Mouse (Mus musculus) forebrain, embryonic 13.5 days (tissue): ENCODE results near the gene Mybbp1a. TPM values are rescaled to one million over a fixed set of nuclear protein-coding genes. Genes with fewer than 3 reads are reported as not detected.
A peak's percentile ranks its signal among the peaks of the same experiment; 100 is the strongest.

ENCODE experiments used
- ATAC-seq: fragments of 200-750 bp; cut with Nextera tagmentation; 2 replicates; pipeline ENCODE4 v1.8.0; 2017
- H3K27ac ChIP-seq: fragments of 300-500 bp; sonication (generic); 2 replicates; pipeline ENCODE4 v1.5.1; 2015; ENCODE audit warnings: inconsistent platforms, mild to moderate bottlenecking, moderate library complexity
- H3K27me3 ChIP-seq: fragments of 300-500 bp; sonication (generic); 2 replicates; pipeline ENCODE4 v1.6.1; 2015; ENCODE audit warnings: mild to moderate bottlenecking, inconsistent platforms
- H3K36me3 ChIP-seq: fragments of 300-500 bp; sonication (generic); 2 replicates; pipeline ENCODE4 v1.6.1; 2015; ENCODE audit warnings: mild to moderate bottlenecking, inconsistent platforms; ENCODE audit not compliant: poor library complexity, severe bottlenecking
- H3K4me1 ChIP-seq: fragments of 300-500 bp; sonication (generic); 2 replicates; pipeline ENCODE4 v1.6.1; 2015; ENCODE audit warnings: inconsistent platforms
- H3K4me2 ChIP-seq: fragments of 300-500 bp; sonication (generic); 2 replicates; pipeline ENCODE4 v1.6.1; 2015; ENCODE audit warnings: inconsistent platforms, mild to moderate bottlenecking, moderate library complexity
- H3K4me3 ChIP-seq: fragments of 300-500 bp; sonication (generic); 2 replicates; pipeline ENCODE4 v1.5.1; 2015; ENCODE audit warnings: mild to moderate bottlenecking, inconsistent platforms
- H3K9ac ChIP-seq: fragments of 300-500 bp; sonication (generic); 2 replicates; pipeline ENCODE4 v1.6.1; 2015; ENCODE audit warnings: mild to moderate bottlenecking, inconsistent platforms
- H3K9me3 ChIP-seq: fragments of 300-500 bp; sonication (generic); replicated peaks from 2 replicates; pipeline ENCODE4 v1.6.1; 2016; ENCODE audit warnings: inconsistent platforms
- WGBS: fragments of 180-500 bp; shearing (Covaris S2); methylation state at CpG from one replicate; pipeline ENCODE4 v1.1.7; 2015; 5-methylcytosine and 5-hydroxymethylcytosine counted together
- polyA plus RNA-seq: library from polyadenylated mRNA; unstranded; fragments of >200 nt; fragmentation: Nextera tagmentation; extraction: Ambion mirVana; gene quantifications from 2 replicates; pipeline ENCODE4 v1.2.1, GENCODE M21; 2015

The Mybbp1a gene
- polyA plus RNA-seq, 1 experiment from 2014 or later, result 111 TPM

DNA sequence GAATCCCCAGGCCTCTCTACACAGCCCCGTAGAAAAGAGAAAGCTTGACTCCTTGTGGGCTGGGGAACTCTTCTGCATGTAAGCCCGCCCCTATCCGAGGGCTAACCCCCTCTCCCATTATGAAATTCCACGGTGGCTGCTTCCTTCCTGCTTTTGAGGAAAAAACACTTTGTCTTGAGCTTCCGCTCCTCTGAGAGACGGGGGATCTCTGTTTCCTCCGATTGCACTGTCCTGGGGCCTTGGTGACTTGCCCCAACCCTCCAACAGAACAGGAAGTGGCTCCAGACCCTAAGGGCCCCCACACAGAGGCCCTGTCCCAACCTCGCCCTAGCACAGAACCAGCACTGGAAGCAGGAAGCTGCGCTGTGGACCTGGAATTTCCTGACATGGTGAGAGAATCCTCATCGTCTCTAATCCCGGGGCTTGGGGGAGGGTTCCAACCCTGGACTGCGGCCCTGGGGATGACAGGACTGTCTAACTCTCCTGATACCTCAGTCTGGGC lies 16.9 kb downstream of the Mybbp1a start:
- Histone ChIP-seq H3K9ac (no peak overlapping the region), H3K4me2 (no peak overlapping the region), H3K36me3 (peaks cover 14% of the 10 kb centered on the region; the same call in 1 of the 2 replicates), H3K27ac (no peak overlapping the region), H3K9me3 (no peaks in the 10 kb centered on the region), H3K27me3 (no peaks in the 10 kb centered on the region), H3K4me1 (0 out of 2 replicates have a peak, but pooled peaks cover 9% of the 10 kb centered on the region), H3K4me3 (no peak overlapping the region)
- WGBS, result 84% methylated on average over 12 of the region's 12 CpGs
- ATAC-seq, result no peak

DNA sequence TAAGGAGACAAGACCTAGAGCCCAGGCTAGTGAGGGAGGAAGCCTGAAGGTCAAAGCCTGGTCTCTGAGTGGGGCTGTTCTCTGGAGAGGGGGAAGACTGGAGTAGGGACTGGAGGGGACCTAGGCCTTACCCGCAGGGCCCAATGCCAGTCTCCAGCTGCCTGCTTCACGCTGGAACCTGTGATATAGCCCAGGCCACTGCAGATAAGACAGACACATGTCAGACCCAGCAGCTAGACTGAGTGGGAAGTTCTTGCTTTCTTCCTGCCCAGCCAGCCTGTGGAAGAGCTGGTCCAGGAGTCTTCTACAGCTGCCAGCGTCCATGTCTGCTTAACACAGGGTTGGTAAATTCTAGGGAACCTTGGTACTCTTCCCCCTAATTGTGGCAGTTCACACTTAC lies 17.3 kb downstream of the Mybbp1a start:
- H3K9me3 ChIP-seq, result no peaks in the 10 kb centered on the region
- H3K4me3 ChIP-seq, result no peak overlapping the region
- ATAC-seq, result no peak
- H3K36me3 ChIP-seq, result peaks cover 15% of the 10 kb centered on the region; the same call in 1 of the 2 replicates
- H3K4me2 ChIP-seq, result no peak overlapping the region
- no peaks in the 10 kb centered on the region for H3K27me3 ChIP-seq
- no peak overlapping the region for H3K27ac ChIP-seq
- WGBS, result 90% methylated on average over 3 of the region's 3 CpGs
- no peak overlapping the region for H3K9ac ChIP-seq
- H3K4me1 ChIP-seq, result 0 out of 2 replicates have a peak, but pooled peaks cover 9% of the 10 kb centered on the region

DNA sequence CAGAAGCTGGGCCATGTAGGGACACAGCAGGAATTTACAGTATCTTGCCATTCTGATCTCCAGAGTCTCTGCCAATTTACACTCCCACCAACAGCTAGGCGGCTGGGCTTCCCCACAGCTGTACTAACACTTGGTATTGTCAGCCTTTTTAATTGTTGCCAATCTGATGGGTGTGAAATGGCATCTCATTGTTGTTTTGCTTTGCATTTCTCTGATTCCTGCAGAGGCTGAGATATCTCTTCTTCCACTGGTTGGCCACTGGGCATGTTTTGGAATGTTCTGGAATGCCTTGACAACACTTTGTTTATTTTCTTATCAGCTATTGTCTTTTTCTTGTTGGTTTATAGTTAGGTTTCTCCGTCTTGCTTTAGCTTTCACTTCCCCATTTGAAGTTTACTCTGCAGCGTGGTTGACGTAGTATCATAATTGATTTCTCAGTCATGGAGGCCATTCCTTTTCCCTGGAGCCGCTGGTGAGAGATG lies 20.4 kb downstream of the Mybbp1a start:
- Histone ChIP-seq H3K9me3 (no peaks in the 10 kb centered on the region), H3K36me3 (peaks cover 4% of the 10 kb centered on the region; the same call in 1 of the 2 replicates), H3K4me3 (no peak overlapping the region), H3K9ac (no peak overlapping the region), H3K27ac (no peak overlapping the region), H3K4me2 (no peak overlapping the region), H3K4me1 (0 out of 2 replicates have a peak, but pooled peaks cover 3% of the 10 kb centered on the region), H3K27me3 (no peaks in the 10 kb centered on the region)
- WGBS, result 71% methylated on average over 5 of the region's 5 CpGs
- no peak for ATAC-seq

DNA sequence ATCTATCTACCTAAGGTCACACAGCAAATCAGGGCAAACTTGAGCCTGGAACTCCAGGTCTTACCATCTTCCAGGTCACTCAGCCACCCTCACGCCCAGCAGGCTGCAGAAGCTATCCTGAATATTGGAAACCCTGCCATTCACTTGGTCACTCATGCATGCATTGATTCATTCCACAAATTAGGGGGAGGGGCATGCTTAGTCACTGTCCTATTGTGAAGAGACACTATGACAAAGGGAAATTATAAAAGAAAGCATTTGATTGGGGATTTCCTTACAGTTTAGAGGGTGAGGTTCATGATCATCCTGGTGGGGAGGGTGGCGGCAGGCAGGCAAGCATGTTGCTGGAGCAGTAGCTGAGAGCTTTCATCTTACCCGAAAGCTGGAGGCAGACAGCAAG lies 23.7 kb downstream of the Mybbp1a start:
- Histone ChIP-seq H3K9ac (no peak overlapping the region), H3K27me3 (no peaks in the 10 kb centered on the region), H3K4me3 (no peak overlapping the region), H3K27ac (no peak overlapping the region), H3K36me3 (0 out of 2 replicates have a peak, but pooled peaks cover 3% of the 10 kb centered on the region), H3K4me2 (no peak overlapping the region), H3K4me1 (peaks cover 13% of the 10 kb centered on the region), H3K9me3 (no peaks in the 10 kb centered on the region)
- 44% methylated on average over 3 of the region's 3 CpGs for WGBS
- ATAC-seq, result no peak

DNA sequence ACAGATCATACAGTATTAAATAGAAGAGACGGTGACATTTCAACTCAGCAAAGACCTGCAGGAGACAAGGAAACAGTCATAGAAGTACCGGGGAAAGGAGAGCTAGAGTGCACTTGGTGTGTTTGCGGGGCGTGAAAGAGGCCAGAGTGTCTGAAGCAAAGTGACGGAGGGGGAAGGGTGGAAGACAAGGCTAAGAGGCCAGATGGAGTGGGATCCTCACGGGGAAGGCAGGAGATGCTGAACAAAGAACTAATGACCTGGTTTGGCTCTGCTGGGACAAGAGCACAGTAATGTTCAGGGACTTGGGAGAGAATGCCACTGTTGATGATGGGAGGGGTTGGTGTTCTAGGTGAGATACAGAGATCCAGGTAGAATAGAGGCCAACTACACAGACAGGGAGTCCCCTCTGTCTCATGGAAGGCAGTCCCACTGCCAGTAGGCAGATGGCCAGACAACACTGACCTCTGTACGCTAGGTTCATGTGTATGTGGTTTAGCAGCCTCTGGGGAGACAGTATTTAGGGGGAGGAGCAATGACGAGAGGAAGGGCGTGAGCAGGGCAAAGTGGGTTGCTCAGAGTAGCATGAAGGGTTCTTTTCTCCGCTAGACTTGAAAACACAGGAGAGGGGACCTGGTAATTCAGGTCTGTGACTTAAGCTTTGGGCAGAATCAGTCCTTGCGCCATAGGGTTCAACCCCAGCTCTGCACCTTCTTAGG lies 25.0 kb downstream of the Mybbp1a start:
- no peaks in the 10 kb centered on the region for H3K9me3 ChIP-seq
- 0 out of 2 replicates have a peak, but pooled peaks cover 3% of the 10 kb centered on the region for H3K36me3 ChIP-seq
- ATAC-seq, result no peak
- no peak overlapping the region for H3K9ac ChIP-seq
- H3K4me3 ChIP-seq, result no peak overlapping the region
- no peak overlapping the region for H3K4me2 ChIP-seq
- H3K4me1 ChIP-seq, result peaks cover 14% of the 10 kb centered on the region
- no peak overlapping the region for H3K27ac ChIP-seq
- 80% methylated on average over 11 of the region's 11 CpGs for WGBS
- no peaks in the 10 kb centered on the region for H3K27me3 ChIP-seq

DNA sequence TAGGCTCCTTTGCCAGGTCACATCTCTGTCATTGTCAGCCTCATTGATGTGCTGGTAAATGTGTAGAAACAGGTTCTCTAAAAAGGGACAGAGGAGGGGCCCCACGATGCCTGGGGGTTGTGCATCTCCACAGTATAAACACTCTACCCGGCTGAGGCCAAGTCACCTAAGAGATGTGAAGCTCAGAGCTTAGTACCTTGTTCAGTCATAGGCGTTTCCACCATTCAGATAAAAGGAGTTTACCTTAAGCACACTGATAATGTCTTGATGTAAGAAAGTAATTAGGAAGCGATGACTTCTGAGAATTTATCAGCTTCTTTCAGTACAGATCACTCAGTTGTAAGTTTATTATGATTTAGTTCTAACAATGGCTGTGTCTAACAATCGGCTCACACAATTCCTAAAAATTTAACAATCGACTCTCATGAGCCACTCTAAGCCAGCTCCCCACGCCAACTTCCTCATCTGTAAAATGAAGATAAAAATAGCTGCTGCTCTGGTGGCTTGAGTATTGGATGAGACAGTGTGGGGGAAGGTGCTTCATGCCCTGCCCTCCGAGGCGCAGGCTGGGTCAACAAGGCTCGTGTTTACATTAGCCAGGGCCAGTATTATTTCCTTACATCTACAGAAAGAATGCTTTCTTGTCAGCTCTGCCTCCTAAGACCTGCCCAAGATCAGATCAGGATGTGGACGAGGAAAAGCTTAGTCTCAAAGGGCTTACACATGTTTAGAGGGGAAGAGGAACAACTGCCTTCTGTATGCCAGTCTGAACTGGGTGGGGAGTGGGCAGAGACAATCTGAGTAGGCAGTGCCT lies 25.7 kb downstream of the Mybbp1a start:
- Histone ChIP-seq H3K27me3 (no peaks in the 10 kb centered on the region), H3K36me3 (0 out of 2 replicates have a peak, but pooled peaks cover 3% of the 10 kb centered on the region), H3K4me2 (no peak overlapping the region), H3K9ac (no peak overlapping the region), H3K4me1 (peaks cover 14% of the 10 kb centered on the region), H3K27ac (no peak overlapping the region; the same call in 1 of the 2 replicates), H3K4me3 (no peak overlapping the region), H3K9me3 (no peaks in the 10 kb centered on the region)
- WGBS, result 71% methylated on average over 11 of the region's 11 CpGs
- no peak for ATAC-seq

DNA sequence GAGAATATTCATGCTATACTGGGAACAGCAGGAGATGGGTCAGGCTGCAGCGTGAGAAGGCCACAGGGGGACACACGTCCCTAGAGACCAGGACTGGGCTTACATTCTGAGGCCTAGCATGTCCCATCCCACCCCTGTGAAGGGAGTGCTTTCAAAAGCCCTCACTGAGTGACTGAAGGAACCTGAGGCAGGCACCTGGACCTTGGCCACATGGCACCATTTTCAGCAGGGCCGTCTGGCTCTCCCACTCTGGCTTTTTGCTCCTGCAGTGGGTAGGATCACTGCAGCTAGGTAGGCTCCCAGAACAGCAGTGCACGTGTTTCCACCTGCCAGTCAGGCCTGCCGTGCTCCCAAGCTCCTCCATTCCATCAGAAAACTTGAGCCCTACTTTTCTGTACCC lies 27.4 kb downstream of the Mybbp1a start:
- Histone ChIP-seq H3K27me3 (no peaks in the 10 kb centered on the region), H3K4me1 (peaks cover 14% of the 10 kb centered on the region), H3K9ac (no peak overlapping the region), H3K4me2 (no peak overlapping the region), H3K9me3 (no peaks in the 10 kb centered on the region), H3K36me3 (0 out of 2 replicates have a peak, but pooled peaks cover 4% of the 10 kb centered on the region), H3K4me3 (no peak overlapping the region), H3K27ac (no peak overlapping the region)
- ATAC-seq, result no peak
- WGBS, result 75% methylated on average over 5 of the region's 5 CpGs

DNA sequence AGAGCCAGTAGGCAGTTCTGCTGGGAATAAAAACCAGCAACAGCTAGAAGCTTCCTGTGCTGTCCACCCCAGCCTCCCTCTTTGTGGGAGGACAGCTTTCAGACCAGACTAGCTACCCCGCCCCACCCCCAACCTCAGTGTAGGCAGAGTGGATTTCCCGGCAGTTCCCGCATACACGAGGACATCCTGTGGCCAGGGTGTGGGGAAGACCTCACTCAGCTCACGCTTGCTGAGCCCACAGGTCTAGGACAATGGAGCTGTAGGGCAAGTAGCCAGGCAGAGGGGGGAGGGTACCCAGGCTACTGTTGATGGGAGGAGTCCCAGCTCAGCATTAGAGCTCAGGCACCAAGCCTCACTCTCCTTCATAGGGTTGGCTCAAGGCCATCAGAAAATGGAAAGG lies 28.1 kb downstream of the Mybbp1a start:
- Histone ChIP-seq H3K9me3 (no peaks in the 10 kb centered on the region), H3K9ac (no peak overlapping the region), H3K4me2 (no peak overlapping the region), H3K36me3 (peaks cover 4% of the 10 kb centered on the region; the same call in 1 of the 2 replicates), H3K27me3 (no peaks in the 10 kb centered on the region), H3K4me1 (peaks cover 14% of the 10 kb centered on the region), H3K4me3 (no peak overlapping the region), H3K27ac (no peak overlapping the region)
- peak; percentile 70 for ATAC-seq
- WGBS, result 19% methylated on average over 5 of the region's 5 CpGs

DNA sequence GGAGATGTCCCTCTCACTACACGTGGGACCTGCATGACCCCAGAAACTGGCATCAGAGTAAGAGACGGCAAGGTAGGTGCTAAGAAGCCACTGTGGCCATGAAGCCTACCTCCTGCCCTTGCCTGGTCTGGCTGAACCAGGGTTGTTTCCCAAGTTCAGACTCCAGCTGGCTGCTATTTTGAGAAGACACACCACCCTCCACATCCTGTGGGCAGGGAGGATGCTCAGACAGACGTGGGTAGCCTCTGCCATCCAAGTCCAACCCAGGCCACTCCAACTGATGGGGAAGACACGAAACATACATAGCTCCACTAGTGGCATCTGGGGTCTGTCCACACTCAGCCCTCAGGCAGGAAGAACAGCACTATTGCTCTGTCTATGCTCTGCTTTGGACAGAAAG lies 28.8 kb downstream of the Mybbp1a start:
- H3K4me2 ChIP-seq, result no peak overlapping the region
- H3K27ac ChIP-seq, result no peak overlapping the region
- no peak overlapping the region for H3K9ac ChIP-seq
- H3K27me3 ChIP-seq, result no peaks in the 10 kb centered on the region
- 73% methylated on average over 4 of the region's 4 CpGs for WGBS
- ATAC-seq, result no peak
- no peak overlapping the region for H3K4me3 ChIP-seq
- H3K4me1 ChIP-seq, result peaks cover 12% of the 10 kb centered on the region
- peaks cover 4% of the 10 kb centered on the region; the same call in 1 of the 2 replicates for H3K36me3 ChIP-seq
- no peaks in the 10 kb centered on the region for H3K9me3 ChIP-seq

DNA sequence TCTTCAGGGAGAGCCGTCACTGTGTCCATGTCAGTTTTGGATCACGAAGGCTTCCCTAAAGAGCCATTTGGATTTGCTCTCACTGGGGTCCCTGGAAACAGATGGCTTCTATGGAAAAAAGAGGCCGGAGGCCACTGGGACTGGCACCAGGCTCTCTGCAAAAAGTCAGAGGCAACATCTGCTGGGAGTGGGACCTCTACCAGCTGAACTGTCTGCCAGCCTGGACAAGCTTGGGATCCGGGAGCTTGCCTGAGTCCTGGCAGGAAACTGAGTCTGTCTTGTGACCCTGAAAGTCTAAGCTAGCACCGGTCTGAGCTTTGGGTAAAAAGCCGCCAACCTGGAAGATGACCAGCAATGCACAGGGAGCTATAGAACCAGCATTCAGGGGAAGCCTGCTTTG lies 30.2 kb downstream of the Mybbp1a start:
- H3K9ac ChIP-seq, result no peak overlapping the region
- peaks cover 4% of the 10 kb centered on the region; the same call in 1 of the 2 replicates for H3K36me3 ChIP-seq
- peaks cover 10% of the 10 kb centered on the region for H3K4me1 ChIP-seq
- H3K27ac ChIP-seq, result no peak overlapping the region
- WGBS, result 82% methylated on average over 6 of the region's 6 CpGs
- H3K4me3 ChIP-seq, result no peak overlapping the region
- no peaks in the 10 kb centered on the region for H3K27me3 ChIP-seq
- ATAC-seq, result no peak
- H3K9me3 ChIP-seq, result no peaks in the 10 kb centered on the region
- no peak overlapping the region for H3K4me2 ChIP-seq

DNA sequence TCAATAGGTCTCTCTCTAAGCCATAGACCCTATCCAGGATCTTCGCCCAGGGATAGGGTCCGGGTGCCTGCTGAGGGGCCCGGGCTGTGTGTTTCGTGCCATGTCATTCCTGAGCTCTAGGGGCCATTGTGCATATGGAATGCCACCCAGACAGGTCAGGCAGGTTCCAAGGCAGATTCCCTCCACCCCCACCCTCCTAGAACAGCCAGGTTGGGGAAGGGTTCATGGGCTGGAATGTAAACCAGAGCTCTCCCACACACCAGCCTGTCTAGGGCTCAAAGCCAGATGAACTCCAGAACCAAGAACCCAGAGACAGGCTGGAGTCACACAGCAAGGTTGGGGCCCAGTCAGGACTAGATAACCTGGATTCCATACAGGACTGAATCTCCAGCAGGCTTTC lies 32.4 kb downstream of the Mybbp1a start:
- 89% methylated on average over 4 of the region's 4 CpGs for WGBS
- H3K27ac ChIP-seq, result no peak overlapping the region
- H3K9ac ChIP-seq, result no peak overlapping the region
- H3K27me3 ChIP-seq, result no peaks in the 10 kb centered on the region
- no peaks in the 10 kb centered on the region for H3K9me3 ChIP-seq
- no peak overlapping the region for H3K4me3 ChIP-seq
- ATAC-seq, result no peak
- H3K4me2 ChIP-seq, result no peak overlapping the region
- peaks cover 4% of the 10 kb centered on the region; the same call in 1 of the 2 replicates for H3K36me3 ChIP-seq
- peaks cover 10% of the 10 kb centered on the region for H3K4me1 ChIP-seq

DNA sequence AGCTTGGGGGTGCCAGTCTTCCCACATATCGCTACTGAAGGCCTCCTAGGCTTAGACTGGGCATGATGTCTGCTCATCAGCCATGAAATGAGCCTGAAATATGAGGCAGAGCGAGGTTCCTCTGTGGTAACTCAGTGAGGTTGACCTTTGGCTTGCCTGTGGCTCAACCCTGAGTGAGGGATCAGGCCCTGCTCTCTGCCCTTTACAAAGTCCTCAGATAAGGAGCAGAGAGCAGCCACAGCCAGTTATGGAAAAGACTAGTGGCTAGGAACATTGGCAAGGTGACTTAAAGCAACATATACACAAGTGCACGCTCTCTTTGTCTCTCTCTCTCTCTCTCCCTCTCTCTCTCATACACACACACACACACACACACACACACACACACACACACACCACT lies 33.8 kb downstream of the Mybbp1a start:
- no peaks in the 10 kb centered on the region for H3K9me3 ChIP-seq
- H3K36me3 ChIP-seq, result peaks cover 4% of the 10 kb centered on the region; the same call in 1 of the 2 replicates
- no peaks in the 10 kb centered on the region for H3K4me1 ChIP-seq
- no peak for ATAC-seq
- no peak overlapping the region for H3K4me3 ChIP-seq
- 83% methylated on average over 3 of the region's 3 CpGs for WGBS
- H3K4me2 ChIP-seq, result no peak overlapping the region
- no peak overlapping the region for H3K9ac ChIP-seq
- H3K27ac ChIP-seq, result no peak overlapping the region
- no peaks in the 10 kb centered on the region for H3K27me3 ChIP-seq
